Mouse (Mus musculus) adrenal gland, postnatal 14 days (tissue): Measurements from ENCODE around the gene Arpp21. TPM values are rescaled to one million over a fixed set of nuclear protein-coding genes. Genes with fewer than 3 reads are reported as not detected.

Experiments
- DNase-seq: peaks from one replicate; pipeline ENCODE4 v3.0.0; 2021; ENCODE audit warnings: mixed read lengths
- total RNA-seq: library from RNA; stranded (reverse); gene quantifications from 2 replicates; pipeline ENCODE4 v1.2.3, GENCODE M21; 2021

Gene Arpp21
- total RNA-seq, 1 experiment from 2014 or later, result 1.3 TPM

- DNase-seq, result no peak
Observed at GRCm38 (mm10) chr9:112231383-112231782, 4.4 kb downstream of the Arpp21 start.

DNA sequence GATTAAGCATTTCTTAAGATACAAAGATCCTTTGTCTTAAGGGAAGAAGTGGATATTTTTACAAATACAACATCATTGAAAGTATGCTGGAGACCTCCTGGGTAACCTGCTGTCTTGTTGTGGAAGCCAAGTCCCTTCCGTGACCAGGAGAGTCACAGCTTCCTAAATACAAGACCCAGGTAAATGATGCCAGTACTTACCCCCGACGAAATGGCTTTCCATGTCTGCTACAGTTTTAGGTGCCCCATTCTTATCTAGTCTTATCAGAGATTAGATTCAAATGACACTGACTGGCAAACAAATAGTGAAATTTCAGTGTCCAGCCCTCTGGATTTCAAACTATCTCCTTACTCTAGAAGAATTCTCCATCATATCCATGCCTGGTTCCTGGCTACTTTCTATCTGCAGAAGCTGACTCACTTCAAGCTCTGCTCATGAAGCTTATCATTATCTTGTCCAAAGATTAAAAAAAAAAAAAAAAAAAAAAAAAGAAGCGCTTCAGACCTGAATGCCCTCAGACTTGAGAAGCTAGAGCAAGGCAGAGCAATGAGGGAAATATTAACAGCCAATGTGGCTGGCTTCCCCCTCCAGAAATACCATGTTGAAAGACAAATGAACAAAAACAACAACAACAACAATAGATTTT lies 4.9 kb downstream of the Arpp21 start:
- no peak for DNase-seq

- DNase-seq, result no peak
Observed at GRCm38 (mm10) chr9:112228470-112228869, 7.3 kb downstream of the Arpp21 start.

DNA sequence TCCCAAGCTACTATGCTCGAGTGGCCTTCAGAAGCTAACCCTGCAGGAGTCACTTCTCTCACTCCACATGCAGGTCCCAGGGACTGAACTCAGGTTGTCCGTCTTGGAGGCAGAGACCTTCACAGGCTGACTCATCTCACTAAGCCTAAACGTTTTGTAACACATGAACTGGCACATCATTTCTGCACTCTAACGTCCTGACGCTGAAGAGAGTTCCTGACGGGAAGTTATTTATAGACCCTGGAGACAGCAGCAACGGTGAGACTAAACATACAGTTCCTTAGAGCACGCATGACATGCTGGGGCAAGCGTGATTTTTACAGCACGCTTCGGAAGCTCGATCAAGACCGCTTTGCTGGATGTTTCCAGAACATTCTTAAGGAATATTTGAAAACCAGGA lies 8.6 kb downstream of the Arpp21 start:
- DNase-seq, result no peak

DNA sequence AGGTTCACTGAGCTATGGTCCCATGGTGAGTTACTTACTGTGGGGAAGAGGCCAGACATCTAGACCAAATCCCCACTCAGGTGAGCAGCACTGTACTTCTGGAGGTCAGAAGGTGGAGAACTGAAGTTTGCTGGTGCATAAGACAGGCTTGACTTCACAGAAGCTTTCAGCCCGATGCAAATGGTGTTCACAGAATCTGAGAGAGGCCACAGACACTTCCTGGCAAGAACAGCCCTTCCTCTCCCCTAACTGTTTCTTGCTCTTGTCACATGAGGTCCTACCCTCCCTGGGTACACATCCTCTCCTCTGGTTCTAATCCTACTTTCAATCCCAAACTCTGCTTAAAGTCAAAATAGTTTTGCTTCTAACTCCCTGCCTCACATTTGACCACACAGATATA lies 9.2 kb downstream of the Arpp21 start:
- DNase-seq, result no peak

GRCm38 (mm10) chr9:112225046-112225445 lies 10.7 kb downstream of the Arpp21 start:
- DNase-seq, result no peak

- DNase-seq, result no peak
Observed at GRCm38 (mm10) chr9:112219372-112219771, 16.4 kb downstream of the Arpp21 start.

DNA sequence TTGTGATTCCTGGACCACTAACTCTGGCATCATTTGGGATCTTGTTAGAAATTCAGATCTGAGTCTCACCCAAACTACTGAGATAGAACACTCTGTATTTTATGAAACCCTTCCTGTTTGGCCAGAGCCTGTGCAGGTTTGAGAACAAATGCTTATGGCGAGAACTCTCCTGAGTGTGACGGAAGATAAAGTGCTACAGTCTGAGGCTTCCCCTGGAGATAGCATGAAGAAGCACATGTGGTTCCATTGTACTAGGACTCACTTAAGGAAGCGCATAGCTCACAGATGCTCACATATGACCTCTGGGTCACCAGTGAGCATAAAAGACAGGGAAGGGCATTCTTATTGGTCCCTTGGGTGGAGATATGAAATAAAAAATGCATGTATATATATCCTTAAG lies 17.5 kb downstream of the Arpp21 start:
- no peak for DNase-seq

DNA sequence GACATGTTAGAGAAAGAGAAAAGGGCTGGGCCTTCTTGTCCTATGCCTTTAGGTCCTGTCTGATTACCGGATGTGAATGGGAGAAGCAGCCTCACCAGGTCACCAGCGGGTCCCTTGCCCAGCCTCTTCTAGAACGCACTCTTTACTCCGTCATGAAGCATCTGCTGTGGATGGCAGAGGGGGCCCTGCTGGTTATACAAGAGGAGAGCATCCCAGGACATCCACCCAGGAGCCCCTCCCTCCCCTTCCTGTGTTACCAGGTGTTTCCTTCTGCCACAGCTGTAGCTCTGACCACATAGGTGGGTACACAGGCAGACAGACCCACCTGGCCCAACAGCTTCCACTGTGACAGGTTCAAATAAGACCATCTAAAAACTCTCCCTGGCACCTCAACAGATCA lies 18.6 kb downstream of the Arpp21 start:
- DNase-seq, result no peak

DNA sequence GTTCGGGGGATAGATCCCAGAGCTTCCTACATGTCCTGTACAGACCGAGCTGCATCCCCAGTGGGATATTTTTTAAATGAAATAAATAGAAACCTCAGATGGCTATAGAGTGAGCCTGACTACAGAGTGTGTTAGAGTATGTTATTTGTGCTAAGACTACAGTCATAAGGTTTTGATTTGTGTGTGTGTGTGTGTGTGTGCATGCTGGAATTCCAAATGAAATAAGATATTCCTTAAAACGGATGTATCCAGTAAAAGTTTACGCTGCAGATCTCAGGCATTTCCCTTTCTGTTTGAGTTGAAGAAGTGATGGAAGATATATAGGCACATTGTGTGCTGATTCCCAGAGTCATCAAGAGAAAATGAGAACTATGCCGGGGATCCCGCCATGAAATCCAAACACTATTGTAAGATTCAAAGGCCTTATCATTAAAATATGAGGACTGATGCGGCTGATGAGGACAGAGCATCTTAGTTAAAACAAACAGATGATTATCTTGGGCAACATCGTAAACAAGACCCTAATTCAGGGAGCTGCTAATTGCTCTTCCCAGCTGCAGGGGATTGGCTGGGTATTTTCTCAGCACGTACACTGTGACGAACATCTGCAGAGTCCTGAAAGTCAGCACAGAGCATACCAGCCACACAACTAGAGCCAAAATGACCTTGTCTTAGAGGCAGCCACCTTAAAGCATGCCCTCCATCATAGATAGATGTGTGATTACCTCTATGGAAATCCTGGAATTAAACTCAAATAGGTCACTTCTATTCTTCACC lies 20.5 kb downstream of the Arpp21 start:
- no peak for DNase-seq

DNA sequence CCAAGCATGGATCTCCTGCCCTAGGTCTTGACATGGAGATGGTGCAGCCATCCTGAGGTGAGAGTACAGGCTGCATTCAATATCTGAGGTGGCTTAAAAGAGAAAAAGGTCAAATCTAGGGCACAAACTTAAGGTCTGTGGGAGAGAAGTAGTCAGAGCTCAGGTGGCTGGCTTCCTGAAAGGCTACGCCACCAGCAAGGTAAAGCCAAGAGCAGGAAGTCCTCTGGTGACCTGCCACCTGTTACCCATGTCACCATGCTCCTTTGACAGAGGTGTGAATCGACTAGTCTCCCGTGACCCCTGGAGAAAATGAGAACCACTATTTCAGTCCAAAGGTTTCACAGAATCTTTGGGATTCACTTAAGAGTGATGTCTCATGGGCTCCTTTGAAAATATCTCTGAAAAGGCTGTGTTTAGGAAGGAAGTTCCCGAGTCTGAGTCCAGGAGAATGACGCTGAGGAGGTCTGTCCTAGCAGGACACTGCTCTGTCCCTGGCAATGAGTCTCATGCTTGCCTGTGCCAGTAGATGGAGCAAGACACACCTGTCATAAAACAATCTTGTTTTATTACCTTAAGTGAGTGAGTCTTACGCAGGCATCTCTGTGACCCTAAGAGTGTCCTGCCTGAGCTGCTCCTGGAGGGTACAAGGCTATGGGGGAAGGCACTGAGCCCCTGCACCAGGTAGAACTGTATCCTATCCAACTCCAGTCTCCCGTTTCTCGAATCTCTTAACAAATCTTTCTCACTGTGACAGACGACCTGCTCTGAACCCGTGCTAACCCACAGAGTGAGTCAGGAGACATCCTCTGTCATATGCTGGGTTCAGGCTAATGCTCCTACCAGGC lies 22.1 kb downstream of the Arpp21 start:
- no peak for DNase-seq

DNA sequence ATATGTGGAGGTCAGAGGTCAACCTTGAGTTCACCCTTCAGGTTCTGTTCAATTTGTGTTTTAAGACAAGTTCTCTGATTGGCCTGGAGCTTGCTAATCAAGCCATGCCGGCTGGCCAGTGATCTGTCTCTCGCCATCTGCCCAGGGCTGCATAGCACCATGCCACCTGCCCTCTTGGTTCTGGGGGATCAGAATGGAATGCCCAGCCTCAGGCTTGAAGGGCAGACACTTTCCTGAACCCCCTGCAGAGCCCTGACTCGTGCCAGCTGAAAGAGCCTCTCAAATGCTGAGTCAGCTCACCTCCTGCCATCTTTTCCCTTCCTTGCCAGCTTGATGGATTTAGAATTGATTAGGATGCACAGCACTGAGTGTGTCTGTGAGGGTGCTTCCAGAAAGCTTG lies 25.9 kb downstream of the Arpp21 start:
- DNase-seq, result no peak

GRCm38 (mm10) chr9:112207767-112208166 lies 28.0 kb downstream of the Arpp21 start:
- peak; percentile 45 for DNase-seq

DNA sequence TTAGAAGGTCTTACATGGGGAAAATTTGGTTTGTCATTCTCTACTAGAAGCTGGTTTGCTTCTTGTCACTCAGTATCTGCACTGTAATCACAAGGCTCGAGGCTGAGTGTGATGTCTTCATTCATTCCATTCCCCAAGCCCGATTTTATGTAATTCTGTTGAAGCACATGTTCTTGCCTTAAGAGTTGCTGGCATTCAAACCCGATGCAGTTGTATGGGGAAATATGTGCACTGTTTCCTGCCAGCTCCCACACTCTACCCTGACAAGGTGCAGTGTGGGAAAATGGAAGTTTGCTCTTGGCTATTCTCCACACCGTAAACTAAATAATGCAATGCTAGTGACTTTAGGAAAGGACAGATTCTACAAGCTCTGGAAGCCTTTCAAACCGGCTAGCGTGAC lies 37.4 kb downstream of the Arpp21 start:
- no peak for DNase-seq

- no peak for DNase-seq
Observed at GRCm38 (mm10) chr9:112194049-112194448, 41.7 kb downstream of the Arpp21 start.

DNA sequence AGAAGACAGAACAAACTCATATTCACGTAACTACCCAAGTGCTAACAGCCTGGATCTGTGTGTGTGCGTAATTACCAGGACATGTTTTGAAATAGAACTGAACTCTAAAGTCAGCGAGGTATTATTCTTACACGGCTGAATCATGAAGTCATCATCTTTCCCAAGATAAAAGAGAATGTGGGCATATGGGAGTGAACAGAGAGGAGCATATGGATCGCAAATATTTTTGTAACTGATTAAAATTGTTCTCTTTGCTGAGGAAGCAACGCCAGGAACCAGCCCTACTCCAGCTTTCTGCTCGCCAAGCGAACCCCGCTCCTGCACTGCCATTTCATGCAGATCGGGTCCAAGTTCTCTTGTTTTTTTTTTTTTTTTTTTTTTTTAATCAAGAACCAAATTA lies 46.3 kb downstream of the Arpp21 start:
- no peak for DNase-seq

GRCm38 (mm10) chr9:112188358-112188893 lies 47.3 kb downstream of the Arpp21 start:
- no peak for DNase-seq

GRCm38 (mm10) chr9:112187667-112188066 lies 48.1 kb downstream of the Arpp21 start:
- DNase-seq, result no peak

DNA sequence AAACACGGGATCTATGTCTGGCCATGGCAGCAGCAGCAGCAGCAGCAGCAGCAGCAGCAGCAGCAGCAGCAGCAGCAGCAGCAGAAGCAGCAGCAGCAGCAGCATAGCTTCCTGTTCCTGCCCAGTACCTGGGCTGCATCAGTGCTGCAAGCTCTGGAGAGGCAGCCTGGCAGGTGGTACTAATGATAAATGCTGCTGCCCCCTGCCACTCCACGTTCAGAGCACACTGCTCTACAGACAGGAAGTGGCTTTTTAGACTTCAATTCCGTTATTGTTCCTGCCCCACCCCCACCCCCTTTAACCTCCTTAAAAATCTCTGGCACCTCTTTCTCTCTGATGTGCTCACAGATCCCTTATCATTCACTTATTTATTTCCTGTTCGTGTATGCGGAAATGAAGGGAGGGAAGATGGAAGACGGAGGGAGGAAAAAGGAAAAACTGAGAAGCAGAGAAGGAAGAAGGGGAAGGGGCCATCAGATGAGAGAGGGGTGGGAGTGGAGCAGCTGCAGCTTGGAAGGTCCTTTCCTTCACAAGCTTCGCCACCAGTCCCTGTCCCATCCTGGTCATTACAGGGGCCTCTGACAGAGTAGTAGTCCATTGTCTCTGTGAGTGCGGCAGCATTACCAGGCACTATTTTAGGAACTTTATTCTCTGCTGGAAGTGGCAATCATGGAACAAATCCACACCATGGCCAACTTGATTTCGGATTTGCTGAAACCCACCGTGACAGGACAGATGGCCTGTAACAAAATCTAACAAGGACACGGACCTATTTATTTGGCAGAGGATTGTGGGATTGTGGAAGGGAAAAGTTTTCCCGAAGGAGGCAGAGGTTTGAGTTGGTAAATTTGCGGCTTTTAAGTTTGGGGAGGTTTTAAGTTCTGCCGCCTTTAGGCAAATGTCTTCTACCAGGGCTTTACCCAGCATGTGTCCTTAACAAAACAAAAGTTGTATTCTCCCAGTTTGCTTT lies 49.1 kb downstream of the Arpp21 start:
- no peak for DNase-seq

DNA sequence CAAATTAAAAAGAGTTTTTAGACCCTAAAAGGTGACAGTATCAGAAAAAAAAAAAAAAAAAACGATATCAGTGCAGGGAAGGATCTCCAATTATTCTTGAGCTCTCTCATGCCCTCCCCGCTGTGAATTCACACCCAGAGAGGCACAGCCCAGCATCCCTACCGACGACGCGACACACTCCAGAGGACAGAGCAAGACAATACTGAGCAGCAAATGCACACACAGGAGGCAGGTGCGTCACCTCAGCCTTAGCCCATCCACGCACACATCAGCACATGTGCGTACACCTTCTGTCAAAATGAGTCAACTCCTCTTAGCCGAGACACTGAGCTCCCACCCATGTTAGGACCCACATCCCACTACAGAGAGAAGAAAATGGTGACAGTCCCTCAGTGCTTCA lies 50.0 kb downstream of the Arpp21 start:
- no peak for DNase-seq

GRCm38 (mm10) chr9:112182738-112183137 lies 53.0 kb downstream of the Arpp21 start:
- DNase-seq, result no peak

DNA sequence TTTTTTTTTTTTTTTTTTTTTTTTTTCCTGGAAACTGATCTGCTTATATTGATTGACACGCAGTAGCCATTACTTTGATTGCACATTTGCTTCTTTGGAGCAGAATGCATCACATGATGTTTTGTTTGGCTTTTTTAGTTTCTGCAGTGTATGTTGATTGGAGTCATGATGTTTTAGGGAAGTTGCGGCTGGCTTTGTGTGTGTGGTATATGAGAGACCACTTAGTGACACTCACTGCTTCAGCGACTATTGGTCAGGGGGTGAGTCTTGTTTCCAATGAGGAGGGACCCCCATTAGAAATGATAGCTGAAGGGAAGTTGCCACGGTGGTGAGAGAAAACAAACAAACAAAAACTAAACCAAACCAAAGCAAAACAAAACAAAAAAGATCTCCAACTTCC lies 55.7 kb downstream of the Arpp21 start:
- DNase-seq, result no peak
